Mouse (Mus musculus) myocyte (in vitro differentiated cells): ENCODE results near the gene Vmn1r120.
"Not testable (repeated sequence)": the region's sequence is repeated elsewhere in the genome, so short reads cannot be mapped to it uniquely, and the experiment has no call there.

Experiments used
- CEBPB ChIP-seq: IDR thresholded peaks from 2 replicates; pipeline ENCODE4 v1.6.1; 2011; ENCODE audit warnings: mild to moderate bottlenecking, moderate library complexity; ENCODE audit not compliant: poor library complexity, insufficient read depth, severe bottlenecking
- POLR2A ChIP-seq: IDR thresholded peaks from one replicate; pipeline ENCODE4 v1.6.1; 2011; ENCODE audit warnings: low read depth, mild to moderate bottlenecking, control low read depth, moderate library complexity; ENCODE audit not compliant: insufficient read length
- REST ChIP-seq: IDR thresholded peaks from one replicate; pipeline ENCODE4 v1.6.1; 2011; ENCODE audit warnings: mild to moderate bottlenecking, control low read depth, moderate library complexity; ENCODE audit not compliant: insufficient read depth, insufficient read length
- TCF12 ChIP-seq: IDR thresholded peaks from one replicate; pipeline ENCODE4 v1.6.1; 2011; ENCODE audit warnings: mild to moderate bottlenecking, control low read depth; ENCODE audit not compliant: poor library complexity, insufficient read depth, severe bottlenecking
- USF1 ChIP-seq: IDR thresholded peaks from one replicate; pipeline ENCODE4 v1.6.1; 2011; ENCODE audit warnings: low read depth, mild to moderate bottlenecking, control low read depth, moderate library complexity

DNA sequence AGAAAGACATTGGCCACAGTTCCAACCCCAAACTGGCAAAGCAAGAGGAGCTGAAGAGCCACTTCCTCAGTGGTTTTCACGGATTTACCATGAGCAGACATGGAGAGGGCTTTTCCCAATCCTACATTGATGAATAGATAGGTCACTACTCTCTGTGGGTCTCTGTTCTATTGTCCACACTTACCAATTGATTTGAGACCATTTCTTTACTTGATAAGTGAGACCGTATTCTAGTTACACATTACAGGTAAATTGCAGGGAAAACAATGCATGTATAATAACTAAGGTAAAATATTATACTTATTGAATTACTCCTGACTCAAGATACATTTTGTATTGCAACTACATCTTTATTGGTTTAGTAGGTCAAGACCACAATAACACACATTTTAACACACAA lies 41.2 kb downstream of the Vmn1r120 start, which contains the start of gene Vmn1r119:
- not testable (repeated sequence) for TF ChIP-seq USF1, TCF12, POLR2A, CEBPB, REST
